Mouse (Mus musculus) testis, adult 2 months (tissue): ENCODE results near the gene Upf3b. TPM values are rescaled to one million over a fixed set of nuclear protein-coding genes. Genes with fewer than 3 reads are reported as not detected.
"Not testable (repeated sequence)": the region's sequence is repeated elsewhere in the genome, so short reads cannot be mapped to it uniquely, and the experiment has no call there.

Experiments used
- H3K27ac ChIP-seq: fragments of 200-500 bp; 2 replicates; pipeline ENCODE4 v1.5.1; 2012; ENCODE audit warnings: low read depth, low read length; ENCODE audit not compliant: control insufficient read depth, insufficient read depth
- H3K27me3 ChIP-seq: fragments of 200-500 bp; 2 replicates; pipeline ENCODE4 v1.6.1; 2012; ENCODE audit warnings: mild to moderate bottlenecking, low read length, moderate library complexity; ENCODE audit not compliant: control insufficient read depth, insufficient read depth
- H3K36me3 ChIP-seq: fragments of 200-500 bp; 2 replicates; pipeline ENCODE4 v1.6.1; 2012; ENCODE audit warnings: mild to moderate bottlenecking, low read length; ENCODE audit not compliant: control insufficient read depth, insufficient read depth
- H3K4me1 ChIP-seq: fragments of 200-500 bp; 2 replicates; pipeline ENCODE4 v1.6.1; 2012; ENCODE audit warnings: low read length; ENCODE audit not compliant: control insufficient read depth, insufficient read depth
- H3K4me3 ChIP-seq: fragments of 200-500 bp; 2 replicates; pipeline ENCODE4 v1.5.1; 2012; ENCODE audit warnings: low read depth, mild to moderate bottlenecking, low read length, moderate library complexity, mixed read lengths; ENCODE audit not compliant: control insufficient read depth
- CTCF ChIP-seq: fragments of 200-500 bp; IDR thresholded peaks from 2 replicates; pipeline ENCODE4 v1.5.1; 2012; ENCODE audit warnings: low read depth, mild to moderate bottlenecking, inconsistent platforms, low read length, moderate library complexity; ENCODE audit not compliant: control insufficient read depth, insufficient read depth, insufficient replicate concordance
- POLR2A ChIP-seq: fragments of 200-500 bp; IDR thresholded peaks from 2 replicates; pipeline ENCODE4 v1.6.1; 2012; ENCODE audit warnings: low read depth, mild to moderate bottlenecking, inconsistent platforms, low read length, moderate library complexity; ENCODE audit not compliant: control insufficient read depth
- polyA plus RNA-seq: library from polyadenylated mRNA; depleted of rRNA; stranded (reverse); fragments of >200 nt; gene quantifications from 2 replicates; pipeline ENCODE4 v1.2.3, GENCODE M21; 2012

Gene Upf3b
- polyA plus RNA-seq, 1 experiment = 5.2 TPM

GRCm38 (mm10) chrX:37091457-37091856 is 18.7 kb downstream of the Upf3b start:
- Histone ChIP-seq H3K27ac (no peak overlapping the region), H3K36me3 (no peaks in the 10 kb centered on the region), H3K4me3 (no peak overlapping the region), H3K27me3 (no peaks in the 10 kb centered on the region), H3K4me1 (no peaks in the 10 kb centered on the region)
- TF ChIP-seq POLR2A (no peak), CTCF (no peak)

- Histone ChIP-seq H3K4me1 (no peaks in the 10 kb centered on the region), H3K27ac (no peak overlapping the region), H3K27me3 (no peaks in the 10 kb centered on the region), H3K4me3 (no peak overlapping the region), H3K36me3 (no peaks in the 10 kb centered on the region)
- TF ChIP-seq POLR2A (no peak), CTCF (no peak)
Measured at GRCm38 (mm10) chrX:37088778-37089177, 21.3 kb downstream of the Upf3b start.

GRCm38 (mm10) chrX:37085665-37086064 is 24.5 kb downstream of the Upf3b start:
- TF ChIP-seq CTCF (no peak), POLR2A (no peak)

GRCm38 (mm10) chrX:37084927-37085660 is 25.0 kb downstream of the Upf3b start, which contains the start of gene Rpl39:
Gene Rpl39, minus strand, starts transcription at chrX:37085402.
- no peaks in the 10 kb centered on the region for H3K4me1 ChIP-seq
- TF ChIP-seq CTCF = no peak
- TF ChIP-seq POLR2A = peak; percentile 47; the same call in 1 of the 2 replicates
- H3K4me3 ChIP-seq = peak within 1 kb of the TSS; percentile 86
- no peaks in the 10 kb centered on the region for H3K27me3 ChIP-seq
- H3K36me3 ChIP-seq = no peaks in the 10 kb centered on the region
- H3K27ac ChIP-seq = peak within 1 kb of the TSS; percentile 85

More at GRCm38 (mm10) chrX:37085665-37086064, 24.5 kb downstream of the Upf3b start:
- H3K27ac ChIP-seq = no peak overlapping the region
- no peaks in the 10 kb centered on the region for H3K36me3 ChIP-seq
- no peaks in the 10 kb centered on the region for H3K27me3 ChIP-seq
- peak overlapping the region; percentile 86; the same call in 1 of the 2 replicates for H3K4me3 ChIP-seq
- H3K4me1 ChIP-seq = no peaks in the 10 kb centered on the region

GRCm38 (mm10) chrX:37084318-37084926 is 25.7 kb downstream of the Upf3b start:
- Histone ChIP-seq H3K27ac (peak overlapping the region; percentile 75), H3K4me3 (peak overlapping the region; percentile 86), H3K36me3 (no peaks in the 10 kb centered on the region), H3K27me3 (no peaks in the 10 kb centered on the region), H3K4me1 (no peaks in the 10 kb centered on the region)
- TF ChIP-seq POLR2A (no peak), CTCF (no peak)

GRCm38 (mm10) chrX:37081194-37081593 is 28.9 kb downstream of the Upf3b start:
- Histone ChIP-seq H3K27me3 (no peaks in the 10 kb centered on the region), H3K27ac (no peak overlapping the region), H3K4me1 (no peaks in the 10 kb centered on the region), H3K4me3 (no peak overlapping the region), H3K36me3 (no peaks in the 10 kb centered on the region)
- TF ChIP-seq POLR2A (no peak), CTCF (no peak)

- H3K4me1 ChIP-seq, H3K27ac ChIP-seq, H3K4me3 ChIP-seq, H3K27me3 ChIP-seq, H3K36me3 ChIP-seq: not testable (repeated sequence)
Measured at GRCm38 (mm10) chrX:37080345-37080744, 29.8 kb downstream of the Upf3b start.
